Mouse (Mus musculus): Measurements from ENCODE around the gene AW549877. TPM values are rescaled to one million over a fixed set of nuclear protein-coding genes. Genes with fewer than 3 reads are reported as not detected.

AW549877 gene
- total RNA-seq, 2 experiments from 2014 or later: 20.9 to 21.5 TPM

- no peak for DNase-seq
Observed at GRCm38 (mm10) chr15:3982732-3983131, 12.8 kb downstream of the AW549877 start.

DNA sequence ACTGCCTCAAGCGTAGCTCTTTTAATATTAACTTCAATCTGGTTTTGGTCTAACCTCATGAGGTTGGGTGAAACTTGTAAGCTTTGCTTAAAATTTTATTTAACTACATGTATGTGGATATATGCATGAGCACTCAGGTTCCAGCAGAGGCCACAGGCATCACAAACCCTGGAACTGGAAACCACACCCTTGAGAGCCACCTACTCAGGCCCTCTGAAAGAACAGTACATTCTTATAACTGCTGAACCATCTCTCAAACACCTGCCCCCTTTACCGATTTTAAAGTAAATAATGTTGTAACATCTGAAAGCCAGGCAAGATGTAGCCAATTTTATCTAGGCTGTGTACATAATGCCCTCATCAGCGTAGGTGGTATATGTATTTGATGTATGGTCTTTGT lies 15.7 kb downstream of the AW549877 start:
- no peak for DNase-seq

DNA sequence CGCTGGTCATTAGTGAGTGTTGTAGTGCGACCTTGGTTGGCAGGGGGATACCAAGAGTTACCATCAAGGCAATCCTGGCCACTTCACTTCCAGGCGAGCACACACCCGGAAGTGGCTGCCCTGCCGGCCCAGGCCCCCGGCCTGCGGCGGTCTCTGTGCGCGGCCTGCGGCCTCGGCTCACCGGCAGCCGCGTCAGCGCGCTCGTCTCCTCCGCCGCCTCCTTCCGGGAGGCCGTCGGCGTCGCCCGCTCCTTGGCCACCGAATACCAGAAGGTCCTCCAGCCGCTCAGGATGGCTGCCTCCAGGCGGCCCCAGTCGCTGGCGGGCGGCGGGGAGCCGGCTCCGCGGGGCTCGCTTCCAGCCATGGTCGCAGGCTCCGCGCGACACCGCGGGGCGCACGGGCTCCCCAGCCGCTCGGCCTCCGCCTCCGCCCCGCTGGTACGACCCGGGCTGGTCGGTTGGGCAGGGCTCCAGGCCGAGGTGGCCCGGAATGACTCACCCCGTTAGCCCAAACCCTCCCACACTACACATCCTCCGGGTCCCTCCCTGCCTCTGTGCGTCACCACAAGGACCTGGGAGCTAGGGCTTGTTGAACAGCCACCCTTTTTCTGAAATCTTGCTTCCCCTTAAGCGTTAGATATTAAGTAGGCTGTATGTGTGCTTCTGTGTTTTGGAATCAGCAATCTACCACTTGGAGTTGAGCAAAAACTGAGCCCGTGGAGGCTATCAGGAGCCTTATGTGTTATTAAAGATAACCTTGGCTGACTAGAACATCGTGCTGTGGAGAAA lies 16.3 kb downstream of the AW549877 start, which contains the start of gene Fbxo4:
Gene Fbxo4 (minus strand): TSS at position 513 of the 788 bp plus-strand sequence.
- DNase-seq: peak; percentile 90

DNA sequence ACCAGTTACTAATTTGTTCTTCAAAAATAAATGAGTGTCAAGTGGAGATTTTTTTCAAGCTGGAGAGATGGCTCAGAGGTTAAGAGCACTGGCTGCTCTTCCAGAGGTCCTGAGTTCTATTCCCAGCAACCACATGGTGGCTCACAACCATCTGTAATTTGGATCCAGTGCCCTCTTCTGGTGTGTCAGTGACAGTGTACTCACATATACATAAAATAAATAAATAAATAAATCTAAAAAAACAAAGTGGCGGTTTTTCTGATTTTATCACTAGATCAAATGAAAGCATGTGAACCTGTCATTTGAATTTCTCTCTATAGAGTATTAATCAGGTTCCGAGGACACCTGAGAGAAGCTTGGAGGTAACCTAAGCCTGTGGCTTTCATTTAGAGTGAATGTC lies 17.3 kb downstream of the AW549877 start:
- DNase-seq: no peak

DNA sequence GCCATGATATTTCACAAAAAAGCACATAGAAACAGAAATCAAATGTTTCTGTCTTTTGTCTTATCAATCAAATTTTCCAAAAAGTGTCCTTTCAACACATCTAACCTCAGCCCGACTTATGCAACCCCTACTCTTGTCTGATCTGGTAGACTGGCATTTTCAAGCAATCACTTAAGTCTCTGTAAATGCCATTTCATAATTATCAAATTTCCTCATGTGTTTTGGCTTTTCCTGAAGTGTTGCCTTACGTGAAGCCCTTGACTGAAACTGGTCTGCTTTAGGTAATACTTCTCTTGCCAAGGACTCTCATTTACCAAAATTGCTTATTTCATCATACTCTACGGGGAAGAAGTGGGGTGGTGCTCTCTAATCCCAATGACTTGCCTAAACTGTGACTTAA lies 22.2 kb downstream of the AW549877 start:
- no peak for DNase-seq

- no peak for DNase-seq
Observed at GRCm38 (mm10) chr15:3970193-3970592, 25.4 kb downstream of the AW549877 start.

- DNase-seq: no peak
Observed at GRCm38 (mm10) chr15:3969743-3970142, 25.8 kb downstream of the AW549877 start.

- peak; percentile 62 for DNase-seq
Observed at GRCm38 (mm10) chr15:3962251-3962650, 33.3 kb downstream of the AW549877 start.

- no peak for DNase-seq
Observed at GRCm38 (mm10) chr15:3960094-3960493, 35.5 kb downstream of the AW549877 start.

DNA sequence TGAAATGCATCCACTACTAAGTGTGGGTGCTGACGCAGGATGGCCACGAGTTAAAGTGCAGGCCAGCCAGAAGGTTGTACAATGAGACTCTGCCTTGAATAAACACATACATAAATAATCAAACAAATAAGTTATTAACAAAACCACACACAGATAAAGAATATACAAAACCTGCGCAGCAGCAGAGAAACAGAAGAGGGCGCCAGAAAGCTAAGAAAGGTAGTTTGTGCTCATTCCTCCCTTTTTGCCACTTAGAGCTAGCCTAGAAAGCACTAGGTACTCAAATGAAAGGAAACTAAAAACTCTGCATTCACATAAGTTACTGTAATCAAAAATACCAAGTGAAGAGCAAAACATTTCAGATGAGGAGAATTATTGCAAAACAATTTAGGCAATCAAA lies 37.6 kb downstream of the AW549877 start:
- peak; percentile 65 for DNase-seq

GRCm38 (mm10) chr15:3954971-3955370 lies 40.6 kb downstream of the AW549877 start:
- no peak for DNase-seq

- DNase-seq: no peak
Observed at GRCm38 (mm10) chr15:3938132-3938531, 57.4 kb downstream of the AW549877 start.

DNA sequence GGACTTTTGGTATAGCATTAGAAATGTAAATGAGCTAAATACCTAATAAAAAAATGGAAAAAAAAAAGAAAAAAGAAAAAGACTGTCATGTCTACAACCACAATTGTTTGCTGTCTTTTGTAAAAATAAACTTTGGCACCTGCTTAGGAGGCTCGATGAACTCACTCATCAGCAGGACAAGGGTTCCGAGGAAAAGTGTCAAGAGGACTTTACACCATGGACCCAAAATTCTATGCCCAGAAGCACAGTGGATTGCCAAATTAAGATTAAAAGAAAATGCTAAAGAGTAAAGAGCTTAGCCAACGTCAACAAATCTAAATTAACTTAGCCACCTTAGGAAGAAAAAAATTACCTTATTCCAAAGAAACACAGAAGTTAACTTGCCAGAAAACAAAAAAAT lies 59.5 kb downstream of the AW549877 start:
- no peak for DNase-seq

- DNase-seq: no peak
Observed at GRCm38 (mm10) chr15:3933466-3933865, 62.1 kb downstream of the AW549877 start.

Other genes starting within 250 kb of the AW549877 start
- gene Fbxo4, start 16.2 kb downstream of the AW549877 start, total RNA-seq (2021): 10 to 100 TPM; 11.2 to 12.2 TPM
- gene Oxct1, start 30.6 kb upstream of the AW549877 start, total RNA-seq (2021): 100 to 1,000 TPM; 230 to 249 TPM

Measured in heart, postnatal 4 days (tissue).